Mouse (Mus musculus) natural killer cell, adult 2 months (primary cell): Measurements from ENCODE around the gene Trpv2.

Experiments used
- DNase-seq, 2 experiments: peaks; one replicate each; pipeline ENCODE4 v3.0.0; 2022; ENCODE audit warnings: low spot score in 2 of 2

Trpv2 gene

GRCm38 (mm10) chr11:62603312-62604056 lies 29.2 kb downstream of the Trpv2 start:
- DNase-seq = peak; percentile 30 to 49

GRCm38 (mm10) chr11:62604123-62604706 lies 29.9 kb downstream of the Trpv2 start:
- no peak for DNase-seq

GRCm38 (mm10) chr11:62604886-62605618 lies 30.8 kb downstream of the Trpv2 start:
- no peak for DNase-seq

GRCm38 (mm10) chr11:62605619-62606298 lies 31.5 kb downstream of the Trpv2 start:
- DNase-seq = no peak

- DNase-seq = no peak
Measured at GRCm38 (mm10) chr11:62606299-62607169, 32.2 kb downstream of the Trpv2 start.

GRCm38 (mm10) chr11:62607170-62607951 lies 33.1 kb downstream of the Trpv2 start:
- DNase-seq = no peak

- no peak for DNase-seq
Measured at GRCm38 (mm10) chr11:62607952-62608201, 33.6 kb downstream of the Trpv2 start.

GRCm38 (mm10) chr11:62608826-62609675 lies 34.8 kb downstream of the Trpv2 start:
- DNase-seq = peak; percentile 18 to 35

GRCm38 (mm10) chr11:62610304-62610703 lies 36.0 kb downstream of the Trpv2 start:
- DNase-seq = no peak

GRCm38 (mm10) chr11:62612604-62613003 lies 38.3 kb downstream of the Trpv2 start:
- no peak for DNase-seq

GRCm38 (mm10) chr11:62613657-62614365 lies 39.5 kb downstream of the Trpv2 start:
- DNase-seq = peak; percentile 85 to 88

- DNase-seq = no peak
Measured at GRCm38 (mm10) chr11:62614876-62615410, 40.7 kb downstream of the Trpv2 start.

GRCm38 (mm10) chr11:62615456-62615855 lies 41.2 kb downstream of the Trpv2 start:
- DNase-seq = no peak

- no peak for DNase-seq
Measured at GRCm38 (mm10) chr11:62621079-62621478, 46.8 kb downstream of the Trpv2 start.

GRCm38 (mm10) chr11:62621586-62622283 lies 47.4 kb downstream of the Trpv2 start:
- DNase-seq = no peak

GRCm38 (mm10) chr11:62622850-62623249 lies 48.6 kb downstream of the Trpv2 start:
- DNase-seq = no peak

GRCm38 (mm10) chr11:62624341-62625291 lies 50.3 kb downstream of the Trpv2 start:
- DNase-seq = no peak
